Mouse (Mus musculus): ENCODE measurements around the gene Smpd1. TPM values are rescaled to one million over a fixed set of nuclear protein-coding genes. Genes with fewer than 3 reads are reported as not detected.
A peak's percentile ranks its signal among the peaks of the same experiment; 100 is the strongest.

Smpd1 gene
- polyA plus RNA-seq (2015; fragmentation: Nextera tagmentation; extraction: Ambion mirVana), result 47.8 and 50.3 TPM in 2 replicates

GRCm38 (mm10) chr7:105554212-105554942, at the start of gene Smpd1:
Gene Smpd1, plus strand, starts transcription at chr7:105554360.
- 3% methylated on average over 26 of the region's 26 CpGs for WGBS
- Histone ChIP-seq H3K27me3 (ENCODE audit: control insufficient read depth, insufficient read depth, low read depth, low read length) (no peaks in the 10 kb centered on the region), H3K4me1 (replicated peaks; ENCODE audit: control insufficient read depth, insufficient read depth, low read length) (peaks cover 11% of the 10 kb centered on the region; the same call in 1 of the 2 replicates), H3K36me3 (ENCODE audit: control insufficient read depth, insufficient read depth, low read length) (peaks cover 7% of the 10 kb centered on the region), H3K9me3 (ENCODE audit: control insufficient read depth, low read length) (no peaks in the 10 kb centered on the region), H3K27ac (ENCODE audit: low read length) (peak within 1 kb of the TSS; percentile 69), H3K4me2 (ENCODE audit: low read depth, low read length) (peak within 1 kb of the TSS; percentile 88), H3K9ac (ENCODE audit: low read length) (peak within 1 kb of the TSS; percentile 84), H3K4me3 (ENCODE audit: low read length) (peak within 1 kb of the TSS; percentile 87)
- peak; percentile 96 for ATAC-seq (ENCODE audit: low read depth)

DNA sequence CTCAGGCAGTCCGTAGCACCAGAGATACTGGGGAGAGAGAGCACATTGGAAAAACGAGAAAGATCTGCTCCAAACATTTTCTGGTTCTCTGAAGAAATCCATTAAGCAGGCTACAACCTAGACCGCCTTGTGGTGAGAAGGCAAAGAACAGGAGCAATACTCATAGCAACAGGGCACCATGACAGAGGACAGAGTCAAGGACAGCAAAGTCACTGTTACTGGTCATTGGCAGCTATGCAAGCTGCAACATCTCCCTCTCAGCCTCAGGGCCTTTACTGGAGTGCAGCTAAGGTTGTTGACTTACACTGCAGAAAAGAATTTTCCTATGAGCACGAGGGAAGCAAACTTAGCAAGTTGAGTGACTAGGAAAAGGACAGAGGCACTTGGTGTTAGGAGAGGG, 46.9 kb upstream of the Smpd1 start:
- Histone ChIP-seq H3K36me3 (ENCODE audit: control insufficient read depth, insufficient read depth, low read length) (no peaks in the 10 kb centered on the region), H3K4me1 (replicated peaks; ENCODE audit: control insufficient read depth, insufficient read depth, low read length) (no peaks in the 10 kb centered on the region), H3K4me2 (ENCODE audit: low read depth, low read length) (no peak overlapping the region), H3K27ac (ENCODE audit: low read length) (no peak overlapping the region), H3K9ac (ENCODE audit: low read length) (no peak overlapping the region), H3K27me3 (ENCODE audit: control insufficient read depth, insufficient read depth, low read depth, low read length) (no peaks in the 10 kb centered on the region), H3K4me3 (ENCODE audit: low read length) (no peak overlapping the region), H3K9me3 (ENCODE audit: control insufficient read depth, low read length) (no peaks in the 10 kb centered on the region)
- WGBS, result 64% methylated on average over 4 of the region's 4 CpGs
- ATAC-seq (ENCODE audit: low read depth), result no peak

- ATAC-seq (ENCODE audit: low read depth), result no peak
- no peaks in the 10 kb centered on the region for H3K4me1 ChIP-seq (replicated peaks; ENCODE audit: control insufficient read depth, insufficient read depth, low read length)
- no peaks in the 10 kb centered on the region for H3K27me3 ChIP-seq (ENCODE audit: control insufficient read depth, insufficient read depth, low read depth, low read length)
- no peak overlapping the region for H3K9ac ChIP-seq (ENCODE audit: low read length)
- no peak overlapping the region for H3K4me3 ChIP-seq (ENCODE audit: low read length)
- H3K9me3 ChIP-seq (ENCODE audit: control insufficient read depth, low read length), result no peaks in the 10 kb centered on the region
- no peaks in the 10 kb centered on the region for H3K36me3 ChIP-seq (ENCODE audit: control insufficient read depth, insufficient read depth, low read length)
- no peak overlapping the region for H3K4me2 ChIP-seq (ENCODE audit: low read depth, low read length)
- WGBS, result 73% methylated on average over 5 of the region's 5 CpGs
- H3K27ac ChIP-seq (ENCODE audit: low read length), result no peak overlapping the region
These were observed 44.0 kb upstream of the Smpd1 start for GRCm38 (mm10) chr7:105510143-105510542.

- H3K9me3 ChIP-seq (ENCODE audit: control insufficient read depth, low read length), result no peaks in the 10 kb centered on the region
- no peak overlapping the region for H3K4me3 ChIP-seq (ENCODE audit: low read length)
- H3K36me3 ChIP-seq (ENCODE audit: control insufficient read depth, insufficient read depth, low read length), result no peaks in the 10 kb centered on the region
- ATAC-seq (ENCODE audit: low read depth), result no peak
- no peaks in the 10 kb centered on the region for H3K4me1 ChIP-seq (replicated peaks; ENCODE audit: control insufficient read depth, insufficient read depth, low read length)
- no peak overlapping the region for H3K27ac ChIP-seq (ENCODE audit: low read length)
- H3K4me2 ChIP-seq (ENCODE audit: low read depth, low read length), result no peak overlapping the region
- no peaks in the 10 kb centered on the region for H3K27me3 ChIP-seq (ENCODE audit: control insufficient read depth, insufficient read depth, low read depth, low read length)
- 38% methylated on average over 5 of the region's 5 CpGs for whole genome bisulfite sequencing
- H3K9ac ChIP-seq (ENCODE audit: low read length), result no peak overlapping the region
These were observed 40.3 kb upstream of the Smpd1 start for GRCm38 (mm10) chr7:105513845-105514291.

DNA sequence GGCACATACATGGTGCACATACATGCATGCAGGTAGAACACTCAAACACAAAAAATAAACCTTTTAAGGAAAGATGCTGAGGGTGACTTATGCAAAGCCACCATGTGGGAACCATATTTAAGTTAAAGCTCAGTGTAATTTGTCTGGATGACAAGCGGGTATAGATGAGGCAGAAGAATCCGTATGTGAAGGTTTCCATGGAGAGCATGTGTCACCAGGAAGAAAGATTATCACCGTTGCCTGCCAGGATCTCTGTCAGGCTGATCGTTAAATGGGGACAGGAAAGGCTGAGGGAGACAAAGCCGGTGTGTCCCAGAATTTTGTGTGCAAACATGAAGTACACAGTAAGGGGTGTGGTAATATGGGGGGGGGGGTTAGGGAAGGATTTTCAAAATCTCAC, 39.6 kb upstream of the Smpd1 start:
- Histone ChIP-seq H3K9me3 (ENCODE audit: control insufficient read depth, low read length) (no peaks in the 10 kb centered on the region), H3K4me1 (replicated peaks; ENCODE audit: control insufficient read depth, insufficient read depth, low read length) (no peaks in the 10 kb centered on the region), H3K9ac (ENCODE audit: low read length) (no peak overlapping the region), H3K27ac (ENCODE audit: low read length) (no peak overlapping the region), H3K27me3 (ENCODE audit: control insufficient read depth, insufficient read depth, low read depth, low read length) (no peaks in the 10 kb centered on the region), H3K4me2 (ENCODE audit: low read depth, low read length) (no peak overlapping the region), H3K36me3 (ENCODE audit: control insufficient read depth, insufficient read depth, low read length) (no peaks in the 10 kb centered on the region), H3K4me3 (ENCODE audit: low read length) (no peak overlapping the region)
- 35% methylated on average over 5 of the region's 5 CpGs for WGBS
- ATAC-seq (ENCODE audit: low read depth), result no peak

- Histone ChIP-seq H3K27ac (ENCODE audit: low read length) (no peak overlapping the region), H3K27me3 (ENCODE audit: control insufficient read depth, insufficient read depth, low read depth, low read length) (no peaks in the 10 kb centered on the region), H3K36me3 (ENCODE audit: control insufficient read depth, insufficient read depth, low read length) (no peaks in the 10 kb centered on the region), H3K4me2 (ENCODE audit: low read depth, low read length) (no peak overlapping the region), H3K9me3 (ENCODE audit: control insufficient read depth, low read length) (no peaks in the 10 kb centered on the region), H3K4me1 (replicated peaks; ENCODE audit: control insufficient read depth, insufficient read depth, low read length) (no peaks in the 10 kb centered on the region), H3K4me3 (ENCODE audit: low read length) (no peak overlapping the region), H3K9ac (ENCODE audit: low read length) (no peak overlapping the region)
- peak; percentile 26; the same call in 1 of the 2 replicates for ATAC-seq (ENCODE audit: low read depth)
- 5% methylated on average over 5 of the region's 5 CpGs for WGBS
These were observed 39.0 kb upstream of the Smpd1 start for GRCm38 (mm10) chr7:105515178-105515577.

DNA sequence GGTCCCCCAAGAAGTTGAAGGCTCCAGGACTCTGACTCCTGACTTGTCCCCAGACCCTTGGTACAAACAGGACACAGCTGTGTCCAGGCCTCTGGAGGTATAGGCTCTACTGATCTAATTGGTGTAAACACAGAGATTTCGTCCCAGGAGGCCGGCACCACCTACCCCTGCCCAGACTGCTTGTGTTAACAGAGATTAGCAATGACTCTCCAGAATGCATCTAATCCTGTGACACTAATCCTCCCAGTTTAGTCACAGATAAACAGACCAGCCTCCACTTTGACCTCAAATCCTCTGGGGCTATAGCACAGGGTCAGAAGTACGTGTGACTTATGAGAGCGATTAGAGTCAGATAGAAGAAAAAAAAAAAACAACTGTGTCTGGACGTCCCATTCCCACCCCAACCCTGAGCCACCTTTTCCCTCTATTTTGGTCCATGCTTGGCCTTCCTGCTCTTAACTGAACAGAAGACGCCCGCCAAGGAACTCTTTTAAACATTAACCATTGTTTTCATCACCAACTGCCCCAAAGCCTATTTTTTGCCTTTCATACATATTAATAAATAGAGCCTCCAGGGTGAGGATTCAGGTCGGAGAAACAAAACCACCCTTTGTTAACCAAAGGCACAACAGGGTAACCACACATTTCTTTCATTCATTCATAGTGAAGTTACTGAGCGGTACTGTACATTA, 37.3 kb upstream of the Smpd1 start:
- no peaks in the 10 kb centered on the region for H3K4me1 ChIP-seq (replicated peaks; ENCODE audit: control insufficient read depth, insufficient read depth, low read length)
- no peaks in the 10 kb centered on the region for H3K36me3 ChIP-seq (ENCODE audit: control insufficient read depth, insufficient read depth, low read length)
- H3K9me3 ChIP-seq (ENCODE audit: control insufficient read depth, low read length), result no peaks in the 10 kb centered on the region
- no peak overlapping the region for H3K4me2 ChIP-seq (ENCODE audit: low read depth, low read length)
- no peak overlapping the region for H3K4me3 ChIP-seq (ENCODE audit: low read length)
- no peaks in the 10 kb centered on the region for H3K27me3 ChIP-seq (ENCODE audit: control insufficient read depth, insufficient read depth, low read depth, low read length)
- no peak overlapping the region for H3K27ac ChIP-seq (ENCODE audit: low read length)
- WGBS, result 36% methylated on average over 9 of the region's 9 CpGs
- ATAC-seq (ENCODE audit: low read depth), result no peak
- no peak overlapping the region for H3K9ac ChIP-seq (ENCODE audit: low read length)

- 65% methylated on average over 11 of the region's 11 CpGs for WGBS
These were observed 34.8 kb upstream of the Smpd1 start for GRCm38 (mm10) chr7:105519336-105519735.

GRCm38 (mm10) chr7:105519771-105520170, 34.4 kb upstream of the Smpd1 start:
- Histone ChIP-seq H3K27me3 (ENCODE audit: control insufficient read depth, insufficient read depth, low read depth, low read length) (no peaks in the 10 kb centered on the region), H3K4me3 (ENCODE audit: low read length) (no peak overlapping the region), H3K4me1 (replicated peaks; ENCODE audit: control insufficient read depth, insufficient read depth, low read length) (no peaks in the 10 kb centered on the region), H3K4me2 (ENCODE audit: low read depth, low read length) (no peak overlapping the region), H3K36me3 (ENCODE audit: control insufficient read depth, insufficient read depth, low read length) (no peaks in the 10 kb centered on the region), H3K9ac (ENCODE audit: low read length) (no peak overlapping the region), H3K9me3 (ENCODE audit: control insufficient read depth, low read length) (no peaks in the 10 kb centered on the region), H3K27ac (ENCODE audit: low read length) (no peak overlapping the region)
- no peak for ATAC-seq (ENCODE audit: low read depth)
- 58% methylated on average over 2 of the region's 2 CpGs for WGBS

More at GRCm38 (mm10) chr7:105519336-105519735, 34.8 kb upstream of the Smpd1 start:
- Histone ChIP-seq H3K4me2 (ENCODE audit: low read depth, low read length) (no peak overlapping the region), H3K36me3 (ENCODE audit: control insufficient read depth, insufficient read depth, low read length) (no peaks in the 10 kb centered on the region), H3K9me3 (ENCODE audit: control insufficient read depth, low read length) (no peaks in the 10 kb centered on the region), H3K4me3 (ENCODE audit: low read length) (no peak overlapping the region), H3K27ac (ENCODE audit: low read length) (no peak overlapping the region), H3K4me1 (replicated peaks; ENCODE audit: control insufficient read depth, insufficient read depth, low read length) (no peaks in the 10 kb centered on the region), H3K9ac (ENCODE audit: low read length) (no peak overlapping the region), H3K27me3 (ENCODE audit: control insufficient read depth, insufficient read depth, low read depth, low read length) (no peaks in the 10 kb centered on the region)
- no peak for ATAC-seq (ENCODE audit: low read depth)

All from lung, embryonic 16.5 days (tissue).